Mouse (Mus musculus) right cerebral cortex, postnatal 10 days (tissue): ENCODE results near the gene Tmsb15b2.
"Not testable (repeated sequence)": the region's sequence is repeated elsewhere in the genome, so short reads cannot be mapped to it uniquely, and the experiment has no call there.

Source experiments
- DNase-seq, 2 experiments: peaks; one replicate each; pipeline ENCODE4 v3.0.0; 2021; ENCODE audit warnings: low spot score in 2 of 2

Gene Tmsb15b2

GRCm38 (mm10) chrX:136975397-136975796 lies at the start of gene Tmsb15b2:
Gene Tmsb15b2 (minus strand): TSS chrX:136975497.
- DNase-seq, result not testable (repeated sequence)

GRCm38 (mm10) chrX:137019310-137019709 lies 44.0 kb upstream of the Tmsb15b2 start:
- DNase-seq, result peak; percentile 41 to 66

GRCm38 (mm10) chrX:137017668-137018067 lies 42.4 kb upstream of the Tmsb15b2 start:
- no peak for DNase-seq

- DNase-seq, result peak; percentile 71 to 76
These were observed 39.9 kb upstream of the Tmsb15b2 start for GRCm38 (mm10) chrX:137015099-137015709.

GRCm38 (mm10) chrX:136996256-136996655 lies 21.0 kb upstream of the Tmsb15b2 start:
- DNase-seq, result no peak

- DNase-seq, result peak; percentile 44 to 62
These were observed 18.3 kb upstream of the Tmsb15b2 start for GRCm38 (mm10) chrX:136993641-136994040.

- DNase-seq, result peak; percentile 91 to 94
These were observed 17.8 kb upstream of the Tmsb15b2 start, which contains the start of gene Zcchc18 for GRCm38 (mm10) chrX:136992978-136993547. Gene Zcchc18 (plus strand): TSS chrX:136993155.

GRCm38 (mm10) chrX:136992191-136992965 lies 17.1 kb upstream of the Tmsb15b2 start:
- DNase-seq, result no peak

GRCm38 (mm10) chrX:136991274-136991673 lies 16.0 kb upstream of the Tmsb15b2 start:
- DNase-seq, result no peak

- no peak for DNase-seq
These were observed 10.7 kb upstream of the Tmsb15b2 start for GRCm38 (mm10) chrX:136986039-136986438.

GRCm38 (mm10) chrX:136978616-136979015 lies 3.3 kb upstream of the Tmsb15b2 start:
- no peak for DNase-seq

GRCm38 (mm10) chrX:136976424-136977084 lies 1.3 kb upstream of the Tmsb15b2 start, which contains the start of the genes Tmsb15l and Tmsb15b1:
Gene Tmsb15l (minus strand): TSS chrX:136976869.
Gene Tmsb15b1 (minus strand): TSS chrX:136976874.
- DNase-seq, result peak; percentile 66 to 94

- DNase-seq, result peak; percentile 31 to 41
These were observed 15.6 kb downstream of the Tmsb15b2 start for GRCm38 (mm10) chrX:136959688-136960087.

- not testable (repeated sequence) for DNase-seq
These were observed 17.0 kb downstream of the Tmsb15b2 start for GRCm38 (mm10) chrX:136958300-136958699.

- peak; percentile 94 for DNase-seq
These were observed 17.6 kb downstream of the Tmsb15b2 start for GRCm38 (mm10) chrX:136957583-136958279.

GRCm38 (mm10) chrX:136937985-136938384 lies 37.3 kb downstream of the Tmsb15b2 start:
- DNase-seq, result no peak

- no peak for DNase-seq
These were observed 48.3 kb downstream of the Tmsb15b2 start, which contains the start of gene H2bfm for GRCm38 (mm10) chrX:136927031-136927430. Gene H2bfm (plus strand): TSS chrX:136927325.

- DNase-seq, result no peak
These were observed 49.4 kb downstream of the Tmsb15b2 start for GRCm38 (mm10) chrX:136925863-136926262.
